Mouse (Mus musculus) ovary, adult 18-20 months (tissue): ENCODE results near the gene Ktn1.

Experiments used
- DNase-seq: peaks from one replicate; pipeline ENCODE4 v3.0.0; 2022; ENCODE audit warnings: low spot score, mixed read lengths

Ktn1 gene

DNA sequence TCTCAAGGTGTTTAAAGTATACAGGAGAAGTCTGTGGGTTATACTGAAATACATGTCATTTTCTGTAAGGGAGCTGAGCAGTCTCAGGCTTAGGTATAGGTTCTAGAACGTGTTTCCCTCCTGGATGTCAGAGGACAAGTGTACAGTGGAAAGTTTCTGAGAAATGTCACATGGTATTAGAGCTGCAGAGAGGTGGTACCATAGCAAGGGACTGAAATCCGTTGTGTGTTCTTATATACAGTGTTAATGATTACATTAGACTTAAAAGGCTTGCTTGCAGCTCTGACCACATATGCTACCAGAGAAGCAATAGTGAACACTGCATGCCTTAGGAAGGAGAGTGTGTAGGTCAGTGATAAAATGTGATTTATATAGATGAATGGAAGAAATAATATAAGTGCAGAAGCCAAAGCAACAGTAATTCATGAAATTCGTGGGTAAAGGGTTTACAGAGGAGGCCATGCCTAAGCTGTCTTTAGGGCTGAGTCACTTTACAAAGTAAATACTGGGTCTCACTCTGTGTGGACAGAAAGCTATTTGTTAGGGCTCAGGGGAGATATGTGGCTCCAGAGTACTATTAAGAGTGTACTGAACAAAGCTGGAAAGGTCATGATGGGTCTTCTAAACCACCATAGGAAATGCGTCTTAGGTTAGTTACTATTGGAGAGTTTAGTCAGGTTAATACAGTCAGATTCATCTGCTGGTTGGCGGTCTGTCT is 17.0 kb downstream of the Ktn1 start:
- no peak for DNase-seq

DNA sequence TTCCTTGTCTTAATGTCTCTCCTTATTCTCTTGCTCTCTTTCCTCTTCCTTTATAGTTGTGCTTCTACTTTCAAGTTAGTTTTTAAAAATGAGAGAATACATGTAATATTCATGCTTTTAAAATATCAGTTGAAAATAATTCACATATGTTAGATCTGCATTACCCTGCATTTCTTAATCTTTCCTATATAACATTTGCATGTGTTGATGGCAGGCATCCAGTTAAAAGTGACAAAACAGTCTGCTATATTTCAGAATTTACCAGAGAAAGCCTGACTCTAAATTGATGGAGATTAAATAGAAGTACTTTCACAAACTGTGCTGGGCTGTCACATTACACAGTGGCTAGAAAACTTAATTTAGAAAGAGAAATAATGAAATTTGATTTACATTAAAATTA is 19.8 kb downstream of the Ktn1 start:
- no peak for DNase-seq

DNA sequence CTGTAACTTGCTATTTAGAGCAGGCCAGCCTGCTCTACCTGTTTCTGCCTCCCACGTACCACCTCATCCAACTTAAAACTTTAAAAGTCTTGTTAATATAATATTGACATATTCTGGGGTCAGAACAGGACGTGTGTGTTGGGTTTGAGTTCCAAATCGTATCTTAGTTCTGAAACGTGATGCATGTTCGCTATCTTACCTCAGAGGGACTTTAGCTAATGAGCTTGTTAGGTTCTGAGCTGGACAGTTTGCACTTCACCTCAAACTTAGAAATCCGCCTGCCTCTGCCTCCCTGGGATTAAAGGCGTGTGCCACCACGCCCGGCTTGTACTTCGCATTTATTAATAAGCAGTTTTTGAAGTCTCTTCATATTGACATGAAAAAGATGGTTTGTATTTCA is 34.6 kb downstream of the Ktn1 start:
- no peak for DNase-seq

DNA sequence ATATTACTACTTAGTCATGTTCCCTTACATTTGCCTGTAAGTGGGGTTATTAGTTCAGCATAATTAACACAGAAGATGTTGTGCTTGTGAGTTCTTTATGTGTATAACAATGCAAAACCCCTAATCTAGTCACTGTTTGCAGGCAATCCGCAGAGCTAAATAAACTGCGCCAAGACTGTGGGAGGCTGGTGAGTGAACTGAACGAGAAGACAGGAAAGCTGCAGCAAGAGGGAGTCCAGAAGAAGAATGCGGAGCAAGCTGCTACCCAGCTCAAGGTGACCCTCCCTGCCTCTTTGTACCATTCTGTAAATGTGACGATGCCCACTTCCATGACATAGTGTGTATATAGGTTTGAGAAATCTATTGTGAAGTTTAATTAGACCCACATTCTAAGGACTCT is 36.3 kb downstream of the Ktn1 start:
- DNase-seq: no peak

DNA sequence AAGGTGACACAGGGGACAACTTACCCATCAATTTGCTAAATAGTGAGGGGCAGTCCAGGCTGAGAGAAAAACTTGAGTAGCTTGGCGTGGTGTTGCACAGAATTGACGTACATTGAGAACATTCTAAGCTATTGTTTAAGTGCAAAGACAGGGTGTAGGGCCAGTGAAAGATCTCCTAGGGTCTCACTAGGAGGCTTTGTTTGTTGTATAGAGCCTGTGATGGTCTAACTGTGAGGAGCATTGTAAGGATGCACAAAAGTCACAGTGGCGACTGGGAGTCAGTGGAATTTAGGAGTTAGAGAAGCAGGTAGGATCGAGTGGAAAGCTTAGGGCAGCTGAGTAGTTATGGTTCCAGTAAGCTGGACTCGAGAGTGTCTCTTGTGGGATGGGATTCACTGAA is 50.9 kb downstream of the Ktn1 start:
- no peak for DNase-seq

DNA sequence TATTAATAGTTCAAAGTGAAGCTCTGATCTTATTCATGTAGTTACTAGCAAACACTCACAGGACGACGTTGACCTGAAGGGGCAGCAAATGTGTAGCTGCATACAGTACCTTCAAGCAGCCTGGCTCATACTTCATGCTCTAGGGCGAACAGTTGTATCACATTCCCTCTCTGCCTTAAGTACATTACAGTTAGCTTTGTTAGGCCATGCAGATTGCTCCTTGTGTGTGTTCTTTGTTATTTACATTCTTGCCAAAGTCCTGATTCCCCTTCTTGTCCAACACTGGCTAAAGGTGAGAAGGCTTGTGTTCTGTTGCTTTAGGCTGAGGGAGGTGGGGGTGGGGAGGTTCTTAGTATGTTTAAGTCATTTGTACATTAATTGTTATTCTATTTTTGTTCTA is 61.3 kb downstream of the Ktn1 start:
- no peak for DNase-seq

DNA sequence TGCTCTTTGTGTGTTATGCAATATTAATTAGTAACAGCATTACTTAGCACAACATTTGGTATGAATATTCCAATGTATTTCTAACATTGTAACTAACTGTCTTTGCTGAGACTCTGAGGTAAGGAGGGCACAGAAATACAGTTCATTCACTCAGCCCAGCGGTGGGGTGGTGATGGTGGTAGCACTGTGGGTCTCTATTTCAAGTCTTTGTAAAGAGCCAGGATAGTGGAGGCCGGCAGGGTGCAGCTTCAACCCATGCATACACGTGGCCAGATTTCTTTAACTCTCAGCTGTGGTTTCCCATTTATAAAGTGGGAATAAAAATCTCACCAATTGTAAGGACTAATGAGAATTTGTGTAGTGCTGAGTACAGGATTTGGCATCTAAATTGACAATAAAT is 67.5 kb downstream of the Ktn1 start:
- no peak for DNase-seq

DNA sequence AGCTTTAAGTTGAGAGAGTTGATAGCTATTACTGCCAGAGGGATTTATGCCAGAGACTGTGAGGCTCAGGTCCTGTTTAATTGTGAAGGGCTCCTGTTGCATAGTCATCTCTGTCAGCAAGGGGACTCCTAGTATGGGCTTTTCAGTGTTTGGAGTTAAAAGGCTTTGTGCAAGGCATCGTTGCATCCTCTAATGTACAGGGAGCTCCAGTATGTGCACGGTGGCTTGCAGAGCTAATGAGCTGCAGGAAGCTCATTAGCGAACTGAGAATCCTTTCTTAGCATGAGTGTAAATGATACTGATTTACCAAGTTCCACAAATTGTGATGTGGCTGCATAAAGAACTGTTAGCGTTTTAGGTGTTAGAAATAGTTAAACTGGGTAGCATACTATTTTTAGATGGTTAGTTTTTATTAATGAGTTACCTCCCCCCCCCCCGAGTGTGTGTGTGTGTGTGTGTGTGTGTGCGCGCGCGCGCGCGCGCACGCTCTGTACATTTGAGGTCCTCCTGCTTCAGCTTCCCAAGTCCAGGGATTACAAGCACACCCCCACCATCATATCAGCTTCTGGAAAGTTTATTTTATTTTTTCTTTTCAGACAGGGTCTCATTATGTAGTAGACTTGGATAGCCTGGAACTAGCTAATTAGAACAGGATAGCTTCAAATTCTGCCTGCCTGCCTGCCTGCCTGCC is 69.8 kb downstream of the Ktn1 start:
- no peak for DNase-seq

DNA sequence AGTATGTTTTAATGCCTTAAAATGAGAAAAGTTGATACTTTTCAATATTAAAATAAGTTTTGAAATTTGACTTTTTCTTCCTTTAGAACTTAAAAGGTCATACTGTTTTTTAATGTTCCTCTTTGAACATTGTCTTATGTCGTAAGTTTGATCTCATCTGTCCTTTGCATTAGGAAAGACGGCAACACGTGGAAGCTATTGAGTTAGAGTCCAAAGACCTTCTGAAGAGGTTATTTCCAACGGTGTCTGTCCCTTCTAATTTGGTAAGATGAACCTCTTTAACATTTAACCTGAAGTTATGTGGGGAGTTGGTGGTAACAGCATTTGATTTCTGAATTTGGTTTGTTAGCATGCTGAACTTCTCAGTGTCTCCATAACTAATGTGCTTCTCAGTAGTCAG is 71.8 kb downstream of the Ktn1 start:
- no peak for DNase-seq

DNA sequence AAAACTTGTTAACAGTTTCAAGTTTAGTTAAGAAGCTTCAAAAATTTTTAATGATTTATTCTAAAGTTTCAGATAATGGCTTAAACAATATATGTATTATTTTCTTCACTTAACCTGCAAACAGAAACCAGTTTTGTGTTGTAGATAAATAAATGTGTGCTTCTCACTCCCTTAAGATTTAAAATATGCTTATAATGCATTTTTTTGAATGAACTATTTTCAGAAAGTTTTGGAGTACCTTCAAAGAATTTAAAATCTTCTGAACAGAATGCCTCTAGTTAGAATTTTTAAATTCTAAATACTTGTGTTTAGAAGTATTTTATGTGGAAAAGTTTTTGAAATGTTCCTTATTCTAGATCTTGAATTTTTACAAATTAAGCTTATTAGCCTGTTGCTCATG is 74.8 kb downstream of the Ktn1 start:
- DNase-seq: no peak

DNA sequence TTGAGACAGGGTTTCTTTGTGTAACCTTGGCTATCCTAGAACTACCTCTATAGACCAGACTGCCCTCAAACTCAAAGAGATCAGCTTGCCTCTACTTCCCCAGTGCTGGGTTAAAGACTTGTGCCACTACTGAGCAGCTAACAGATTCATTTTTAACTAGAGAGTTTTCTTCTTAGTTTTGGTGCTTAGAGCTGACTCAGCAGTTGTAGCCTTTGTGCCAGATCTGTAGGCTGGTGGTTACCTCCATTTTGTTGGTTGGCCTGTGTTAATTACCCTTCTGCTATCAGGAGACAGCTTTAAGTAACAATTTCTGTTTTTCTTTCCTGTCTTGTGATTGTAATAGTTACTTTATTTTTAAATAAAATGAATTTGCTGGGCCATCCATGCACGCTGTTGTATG is 80.3 kb downstream of the Ktn1 start:
- DNase-seq: no peak

DNA sequence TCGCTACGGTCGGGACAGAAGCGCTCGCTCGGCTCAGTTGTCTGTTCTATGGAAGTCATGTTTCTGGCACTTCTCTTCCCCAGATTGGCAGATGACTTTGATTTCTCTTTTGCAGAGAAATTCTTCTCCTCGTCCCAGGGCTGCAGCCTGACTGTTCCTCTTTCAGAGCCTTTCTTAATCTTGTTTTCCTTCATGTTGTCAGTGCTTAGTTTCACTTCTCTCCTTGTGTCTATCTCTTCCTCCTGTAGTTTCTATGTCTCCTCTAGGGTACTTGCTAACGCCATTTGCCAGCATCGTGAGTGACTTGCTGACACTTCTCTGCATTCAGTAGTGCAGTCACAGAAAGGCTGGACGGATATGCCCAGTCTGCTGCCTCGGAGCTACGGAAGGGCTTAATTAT is 87.1 kb downstream of the Ktn1 start:
- no peak for DNase-seq

DNA sequence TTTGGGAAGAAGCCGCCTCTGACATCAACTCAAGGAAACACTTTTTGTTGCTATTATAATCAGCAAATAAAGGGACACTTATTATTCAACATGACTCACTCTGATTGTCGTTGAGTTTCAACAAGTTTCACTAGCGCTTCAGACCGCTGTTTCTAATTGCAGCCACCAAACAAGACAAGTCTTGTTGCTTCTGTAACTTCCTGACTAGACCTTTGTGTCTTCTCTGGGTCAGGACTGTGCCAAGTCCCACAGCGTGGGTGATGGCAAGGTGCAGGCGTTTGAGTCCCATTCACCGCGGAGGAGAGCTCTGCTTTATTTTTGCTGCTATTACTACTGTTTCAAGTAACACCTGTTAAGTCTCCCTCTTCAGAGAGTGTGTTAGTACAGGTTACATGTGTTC is 88.2 kb downstream of the Ktn1 start:
- no peak for DNase-seq

DNA sequence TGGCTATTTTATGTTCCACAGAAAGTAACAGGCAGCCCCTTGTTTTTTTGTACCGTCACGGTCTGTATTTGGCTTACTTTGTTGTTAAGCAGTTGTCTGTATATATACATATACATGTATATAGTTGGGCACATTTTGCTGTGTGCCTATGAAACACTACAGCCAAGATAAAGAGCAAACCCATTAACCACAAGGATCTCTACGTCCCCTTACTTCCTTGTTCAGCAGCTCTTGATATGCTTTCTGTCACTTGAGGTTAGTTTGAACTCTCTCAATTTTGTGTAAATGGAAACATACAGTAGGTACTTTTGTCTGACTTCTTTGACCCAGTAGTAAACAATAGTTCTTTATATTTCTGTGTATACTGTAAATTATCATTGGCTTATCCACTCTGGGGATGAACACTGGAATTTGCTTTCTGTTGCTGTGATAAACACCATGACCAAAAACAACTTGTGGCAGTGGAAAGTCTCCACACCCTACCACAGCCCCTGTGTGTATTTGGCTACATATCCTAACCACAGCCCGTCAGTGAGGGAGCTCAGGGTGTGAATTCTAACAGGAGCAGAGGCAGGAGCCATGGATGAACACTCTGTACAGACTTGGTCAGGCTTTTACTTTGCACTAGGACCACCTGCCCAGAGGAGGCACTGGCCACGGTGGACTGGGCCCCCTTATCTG is 92.2 kb downstream of the Ktn1 start:
- no peak for DNase-seq

DNA sequence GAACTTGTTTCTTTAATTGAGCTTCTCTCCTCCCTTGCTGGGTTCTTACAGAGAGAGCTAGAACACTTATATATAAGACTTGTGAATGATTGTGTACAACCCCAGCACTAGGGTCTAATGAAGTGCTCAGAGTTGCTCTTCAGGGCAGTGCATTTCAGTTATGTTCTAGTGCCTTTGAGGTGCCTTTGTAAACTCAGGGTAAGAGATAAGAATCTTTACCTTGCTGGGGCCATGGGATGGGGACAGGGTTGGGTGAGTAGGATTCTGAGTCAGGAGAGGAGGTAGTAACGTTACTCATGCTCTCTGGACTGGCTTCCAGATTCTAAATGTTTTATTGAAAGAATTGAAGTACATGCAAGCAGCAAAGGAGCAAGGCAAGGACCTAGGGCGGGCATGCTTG is 92.8 kb downstream of the Ktn1 start:
- no peak for DNase-seq

DNA sequence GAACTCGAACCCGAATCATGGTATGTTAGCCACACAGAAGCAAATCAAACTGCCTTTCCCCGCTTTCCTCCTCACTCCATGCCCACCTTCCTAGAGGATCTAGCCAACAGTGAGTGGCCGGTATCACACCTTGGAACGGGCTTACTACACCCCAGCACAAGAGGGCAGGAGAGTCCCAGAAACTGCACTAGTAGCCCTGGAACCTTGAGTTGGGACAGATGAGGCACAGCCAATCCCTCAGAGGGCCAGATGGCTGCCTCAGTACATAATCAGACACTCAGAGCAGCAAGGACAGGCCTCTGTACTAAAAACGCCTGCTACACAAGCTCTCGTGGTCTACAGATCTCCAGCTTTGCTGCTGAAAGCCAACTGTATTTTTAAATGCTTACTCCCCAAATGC is 94.4 kb downstream of the Ktn1 start:
- DNase-seq: no peak

DNA sequence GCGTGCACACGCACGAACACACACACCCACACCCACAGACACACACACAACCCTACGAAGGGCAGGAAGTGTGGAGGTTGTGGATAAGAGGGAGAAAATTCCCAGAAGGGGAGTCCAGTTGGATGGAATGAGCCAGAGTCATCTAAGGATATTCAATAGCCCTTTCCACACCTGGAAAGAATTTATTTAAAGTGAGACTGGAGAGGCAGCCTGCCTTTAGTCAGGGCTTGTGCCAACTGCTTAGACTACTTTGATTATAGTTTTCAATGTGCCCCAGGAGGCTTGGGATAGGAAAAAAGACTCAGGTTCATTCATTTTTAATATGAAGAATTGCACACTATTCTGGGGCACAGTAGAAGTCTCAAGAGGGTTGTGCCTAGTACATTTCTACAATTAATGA is 96.8 kb downstream of the Ktn1 start:
- DNase-seq: no peak

DNA sequence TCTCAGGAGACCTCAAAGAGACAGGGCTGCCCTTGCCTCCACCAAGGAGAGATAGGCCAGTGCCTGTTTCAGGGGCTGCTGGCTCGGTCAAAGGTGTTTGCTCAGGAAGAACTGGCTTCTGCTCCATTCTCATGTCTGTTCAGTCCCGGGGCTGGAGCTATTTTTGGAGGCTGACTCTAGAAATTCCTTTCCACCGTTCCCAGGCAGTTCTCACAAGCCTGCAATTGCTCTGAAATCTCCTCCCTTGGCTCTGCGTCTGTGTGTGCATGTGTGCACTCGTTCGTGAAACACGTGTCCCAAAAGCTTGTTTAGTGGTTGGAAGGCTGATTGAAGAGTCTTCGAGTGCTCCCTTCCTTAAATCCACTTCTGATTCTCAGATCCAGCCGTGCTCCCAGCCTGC is 99.3 kb downstream of the Ktn1 start:
- DNase-seq: no peak

DNA sequence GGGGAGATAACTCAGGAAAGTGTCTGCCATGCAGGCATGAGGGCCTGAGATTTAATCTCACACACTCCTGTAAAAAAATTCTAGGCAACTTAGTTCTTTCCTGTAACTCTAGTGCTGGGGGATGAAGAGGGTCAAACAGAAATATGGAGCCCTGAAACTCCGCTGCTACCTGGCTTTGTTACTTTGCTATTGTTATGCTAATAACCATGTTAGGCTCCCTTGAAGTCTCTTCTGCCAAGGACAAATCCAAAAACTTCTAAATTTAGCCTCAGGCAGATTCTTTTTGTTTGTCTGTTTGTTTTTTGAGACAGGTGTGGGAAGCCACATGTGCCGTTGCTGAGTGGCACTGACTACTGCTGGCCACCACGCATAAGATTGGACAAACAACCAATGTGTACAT is 100.5 kb downstream of the Ktn1 start:
- DNase-seq: no peak

DNA sequence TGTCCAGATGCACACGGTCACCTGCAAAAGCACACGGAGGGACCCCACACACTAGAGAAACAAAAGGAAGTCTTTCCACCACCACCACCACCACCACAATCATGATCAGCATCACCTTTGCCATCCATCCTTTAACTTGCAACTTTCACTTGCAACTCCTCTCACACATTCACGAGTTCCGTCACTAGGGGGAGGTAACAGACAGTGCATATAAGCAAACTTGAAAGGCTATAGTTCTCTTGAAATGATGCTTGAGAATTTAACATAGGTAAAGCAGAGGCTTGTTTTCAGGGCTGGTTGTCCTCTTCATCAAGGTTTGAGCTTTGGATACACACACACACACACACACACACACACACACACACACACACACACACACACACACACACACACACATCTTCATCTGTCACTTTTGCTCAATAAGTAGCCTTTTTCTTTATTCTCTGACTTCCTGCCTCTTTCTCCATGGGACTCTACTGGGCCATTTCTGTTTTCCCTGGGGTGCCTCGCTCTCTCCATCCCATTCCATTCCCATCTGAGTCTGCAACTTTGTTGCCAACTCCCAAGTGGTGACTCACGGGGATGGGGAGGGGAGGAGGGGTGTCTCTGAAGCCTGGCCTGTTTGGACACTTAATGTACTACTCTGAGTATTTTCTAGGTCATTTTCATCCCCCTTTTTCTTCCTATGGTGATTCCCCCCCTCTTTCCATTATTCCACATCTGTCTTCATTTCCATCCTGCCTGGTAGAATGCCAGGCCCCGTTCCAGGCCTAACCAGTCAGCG is 103.4 kb downstream of the Ktn1 start:
- peak; percentile 15 for DNase-seq

DNA sequence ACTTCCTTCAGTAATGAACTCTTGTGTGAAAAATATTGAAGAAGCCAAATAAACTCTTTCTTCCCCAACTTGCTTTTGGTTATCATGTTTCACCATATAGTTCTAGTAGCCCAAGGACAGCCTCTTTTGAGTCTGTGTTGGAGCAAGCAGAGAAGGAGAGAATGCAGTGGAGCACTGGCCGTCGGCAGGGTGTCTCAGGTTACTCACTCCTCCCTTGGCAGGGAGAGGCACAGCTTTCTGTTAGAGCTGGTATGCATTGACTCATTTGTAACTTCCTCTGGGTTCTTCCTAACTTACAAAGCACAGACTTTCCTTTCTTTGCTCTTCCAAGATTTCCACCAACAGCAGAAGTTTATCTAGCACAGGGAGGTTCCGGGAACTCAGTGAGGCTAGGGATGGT is 105.3 kb downstream of the Ktn1 start:
- DNase-seq: no peak

DNA sequence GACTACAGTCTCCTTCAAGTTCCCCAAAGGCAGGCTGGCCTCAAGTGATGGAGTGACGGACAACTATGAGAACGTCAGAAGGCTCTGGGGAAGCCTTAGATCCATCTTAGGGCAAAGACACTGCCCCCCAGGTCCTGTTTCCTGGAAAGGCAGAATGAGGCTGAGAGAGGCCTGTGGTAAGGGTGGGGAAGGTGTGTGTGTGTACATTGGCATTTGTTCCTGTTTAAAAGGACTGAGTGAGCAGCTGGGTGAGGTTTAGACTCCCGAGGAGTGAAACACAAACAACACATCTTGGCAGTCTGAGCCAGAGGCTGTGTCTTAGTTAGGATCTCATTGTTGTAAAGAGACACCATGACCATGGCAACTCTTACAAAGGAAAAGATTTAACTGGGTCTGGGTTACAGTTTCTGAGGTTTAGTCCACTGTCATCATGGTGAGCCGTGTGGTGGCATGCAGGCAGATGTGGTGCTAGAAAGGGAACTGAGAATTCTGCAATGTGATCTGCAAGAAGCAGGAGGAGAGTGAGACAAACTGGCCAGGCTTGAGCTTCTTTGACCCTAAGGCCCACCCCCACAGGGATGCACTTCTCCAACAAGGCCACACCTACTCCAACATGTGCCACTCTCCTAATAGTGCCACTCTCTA is 106.1 kb downstream of the Ktn1 start:
- DNase-seq: no peak
